Mouse (Mus musculus) liver, embryonic 14.5 days (tissue): ENCODE measurements around the gene Brip1. TPM values are rescaled to one million over a fixed set of nuclear protein-coding genes. Genes with fewer than 3 reads are reported as not detected.

Experiments
- ATAC-seq: fragments of 200-750 bp; cut with Nextera tagmentation; 2 replicates; pipeline ENCODE4 v1.8.0; 2017; ENCODE audit warnings: moderate number of reproducible peaks, mild to moderate bottlenecking, moderate library complexity; ENCODE audit not compliant: insufficient read depth
- DNase-seq, 3 experiments: peaks; one replicate each; pipeline ENCODE4 v3.0.0-alpha.2; 2012 to 2013; ENCODE audit warnings: low read depth in 3 of 3, low spot score in 3 of 3
- H3K27ac ChIP-seq: fragments of 300-500 bp; sonication (generic); 2 replicates; pipeline ENCODE4 v1.5.1; 2014; ENCODE audit warnings: moderate library complexity, mild to moderate bottlenecking, control low read depth, inconsistent platforms
- H3K27me3 ChIP-seq: fragments of 300-500 bp; sonication (generic); 2 replicates; pipeline ENCODE4 v1.6.1; 2014; ENCODE audit warnings: mild to moderate bottlenecking, low read length, moderate library complexity; ENCODE audit not compliant: control insufficient read depth, insufficient read depth
- H3K36me3 ChIP-seq: fragments of 300-500 bp; sonication (generic); replicated peaks from 2 replicates; pipeline ENCODE4 v1.6.1; 2014; ENCODE audit warnings: low read depth; ENCODE audit not compliant: control insufficient read depth, insufficient read depth
- H3K4me1 ChIP-seq, 2 experiments: fragments of 200-500 bp in 1 of 2; fragments of 300-500 bp in 1 of 2; sonication (generic) in 1 of 2; replicated peaks; 2 replicates each; pipeline ENCODE4 v1.6.1; 2012 to 2014; ENCODE audit warnings: antibody characterized with exemption in 1 of 2, inconsistent platforms in 1 of 2, low read length in 1 of 2; ENCODE audit not compliant: control insufficient read depth in 2 of 2, insufficient read depth in 2 of 2
- H3K4me2 ChIP-seq: fragments of 300-500 bp; sonication (generic); 2 replicates; pipeline ENCODE4 v1.6.1; 2014; ENCODE audit warnings: low read depth, mild to moderate bottlenecking, control low read depth, moderate library complexity
- H3K4me3 ChIP-seq, 2 experiments: fragments of 200-500 bp in 1 of 2; fragments of 300-500 bp in 1 of 2; sonication (generic) in 1 of 2; 2 replicates each; pipeline ENCODE4 v1.5.1; 2012 to 2014; ENCODE audit warnings: low read depth in 2 of 2, low read length in 2 of 2, mild to moderate bottlenecking in 2 of 2, control low read depth in 1 of 2, inconsistent platforms in 1 of 2, moderate library complexity in 1 of 2; ENCODE audit not compliant: insufficient read depth in 1 of 2
- H3K9ac ChIP-seq: fragments of 300-500 bp; sonication (generic); replicated peaks from 2 replicates; pipeline ENCODE4 v1.6.1; 2014; ENCODE audit warnings: mild to moderate bottlenecking, control low read depth, moderate library complexity
- H3K9me3 ChIP-seq: fragments of 300-500 bp; sonication (generic); 2 replicates; pipeline ENCODE4 v1.6.1; 2016; ENCODE audit warnings: low read length, mixed read lengths; ENCODE audit not compliant: control insufficient read depth
- CTCF ChIP-seq: IDR thresholded peaks from 2 replicates; pipeline ENCODE4 v1.5.1; 2016; ENCODE audit warnings: antibody characterized with exemption, low read depth, control low read depth
- EP300 ChIP-seq: IDR thresholded peaks from 2 replicates; pipeline ENCODE4 v1.6.1; 2016; ENCODE audit warnings: antibody characterized with exemption, low read depth
- WGBS: fragments of 180-500 bp; shearing (Covaris S2); extraction: QIAGEN DNeasy Blood & Tissue Kit; methylation state at CpG from one replicate; pipeline ENCODE4 v1.1.7; 2014; ENCODE audit not compliant: insufficient replicate concordance; 5-methylcytosine and 5-hydroxymethylcytosine counted together
- polyA plus RNA-seq, 2 experiments: library from polyadenylated mRNA; depleted of rRNA in 1 of 2; stranded (reverse) in 1 of 2; unstranded in 1 of 2; fragments of >200 nt; fragmentation: Nextera tagmentation in 1 of 2; extraction: Ambion mirVana in 1 of 2; gene quantifications; 2 replicates each; pipeline versions ENCODE4 v1.2.1 to v1.2.3; 2012 to 2014

Gene Brip1
- polyA plus RNA-seq, 2 experiments = 2.8 to 6.8 TPM

GRCm38 (mm10) chr11:86076403-86076802 is 124.6 kb downstream of the Brip1 start:
- 87% methylated on average over 5 of the region's 5 CpGs for WGBS
- no peak overlapping the region for H3K4me2 ChIP-seq
- TF ChIP-seq CTCF (no peak), EP300 (no peak)
- peaks cover 4% of the 10 kb centered on the region for H3K36me3 ChIP-seq
- H3K4me3 ChIP-seq = no peak overlapping the region
- H3K4me1 ChIP-seq = no peaks in the 10 kb centered on the region
- no peak overlapping the region for H3K9ac ChIP-seq
- DNase-seq = no peak
- H3K27me3 ChIP-seq = no peaks in the 10 kb centered on the region
- H3K9me3 ChIP-seq = no peaks in the 10 kb centered on the region
- no peak overlapping the region for H3K27ac ChIP-seq
- no peak for ATAC-seq

- H3K27ac ChIP-seq = no peak overlapping the region
- 68% methylated on average over 1 of the region's 1 CpGs for WGBS
- no peak overlapping the region for H3K4me3 ChIP-seq
- no peaks in the 10 kb centered on the region for H3K4me1 ChIP-seq
- peak; percentile 47 for TF ChIP-seq CTCF
- TF ChIP-seq EP300 = no peak
- H3K9me3 ChIP-seq = no peaks in the 10 kb centered on the region
- no peaks in the 10 kb centered on the region for H3K27me3 ChIP-seq
- no peak for DNase-seq
- no peak for ATAC-seq
- no peak overlapping the region for H3K4me2 ChIP-seq
- peaks cover 4% of the 10 kb centered on the region for H3K36me3 ChIP-seq
- H3K9ac ChIP-seq = no peak overlapping the region
Measured at GRCm38 (mm10) chr11:86075371-86075770, 125.6 kb downstream of the Brip1 start.

GRCm38 (mm10) chr11:86068651-86069050 is 132.3 kb downstream of the Brip1 start:
- ATAC-seq (no peak), DNase-seq (no peak)
- no peaks in the 10 kb centered on the region for H3K9me3 ChIP-seq
- H3K27ac ChIP-seq = no peak overlapping the region
- H3K4me2 ChIP-seq = no peak overlapping the region
- H3K36me3 ChIP-seq = no peaks in the 10 kb centered on the region
- no peak overlapping the region for H3K4me3 ChIP-seq
- no peak overlapping the region for H3K9ac ChIP-seq
- TF ChIP-seq EP300 (no peak), CTCF (no peak)
- no peaks in the 10 kb centered on the region for H3K27me3 ChIP-seq
- H3K4me1 ChIP-seq = no peaks in the 10 kb centered on the region
- 80% methylated on average over 6 of the region's 6 CpGs for WGBS

- Histone ChIP-seq H3K4me3 (no peak overlapping the region), H3K36me3 (no peaks in the 10 kb centered on the region), H3K9ac (no peak overlapping the region), H3K4me1 (no peaks in the 10 kb centered on the region), H3K4me2 (no peak overlapping the region), H3K27me3 (no peaks in the 10 kb centered on the region), H3K9me3 (no peaks in the 10 kb centered on the region), H3K27ac (no peak overlapping the region)
- no peak for ATAC-seq
- no peak for DNase-seq
- TF ChIP-seq EP300 (no peak), CTCF (no peak)
- WGBS = 72% methylated on average over 8 of the region's 8 CpGs
Measured at GRCm38 (mm10) chr11:86067154-86067553, 133.8 kb downstream of the Brip1 start.

- Histone ChIP-seq H3K36me3 (no peaks in the 10 kb centered on the region), H3K4me1 (no peaks in the 10 kb centered on the region), H3K27me3 (no peaks in the 10 kb centered on the region), H3K9me3 (no peaks in the 10 kb centered on the region), H3K27ac (no peak overlapping the region), H3K4me2 (no peak overlapping the region), H3K4me3 (no peak overlapping the region), H3K9ac (no peak overlapping the region)
- no peak for ATAC-seq
- WGBS = 76% methylated on average over 5 of the region's 5 CpGs
- no peak for DNase-seq
- TF ChIP-seq EP300 = no peak
- no peak for TF ChIP-seq CTCF
Measured at GRCm38 (mm10) chr11:86064881-86065280, 136.1 kb downstream of the Brip1 start.
